Mouse (Mus musculus): ENCODE measurements around the gene Slamf9.

Slamf9 gene

DNA sequence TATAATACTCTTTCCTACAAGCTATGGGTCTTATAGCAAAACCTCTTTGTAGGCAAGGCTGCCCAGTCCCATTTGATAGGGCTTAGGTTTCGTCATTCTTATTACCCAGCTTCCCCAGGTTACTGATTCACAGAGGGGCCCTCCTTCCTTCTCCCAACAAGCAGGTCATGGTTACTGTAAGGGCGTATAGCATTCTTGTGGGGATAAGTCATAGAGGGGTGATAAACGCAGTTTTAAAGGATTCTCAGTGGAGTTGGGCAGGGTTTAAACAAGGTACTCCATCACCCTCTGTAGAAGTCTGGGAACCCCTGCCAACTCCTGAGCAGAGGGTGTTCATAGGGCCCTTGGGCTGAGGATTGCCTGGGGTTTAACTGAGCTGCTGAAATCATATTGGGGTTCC is 12.6 kb upstream of the Slamf9 start:
- no peak for DNase-seq (ENCODE audit: low read depth)

DNA sequence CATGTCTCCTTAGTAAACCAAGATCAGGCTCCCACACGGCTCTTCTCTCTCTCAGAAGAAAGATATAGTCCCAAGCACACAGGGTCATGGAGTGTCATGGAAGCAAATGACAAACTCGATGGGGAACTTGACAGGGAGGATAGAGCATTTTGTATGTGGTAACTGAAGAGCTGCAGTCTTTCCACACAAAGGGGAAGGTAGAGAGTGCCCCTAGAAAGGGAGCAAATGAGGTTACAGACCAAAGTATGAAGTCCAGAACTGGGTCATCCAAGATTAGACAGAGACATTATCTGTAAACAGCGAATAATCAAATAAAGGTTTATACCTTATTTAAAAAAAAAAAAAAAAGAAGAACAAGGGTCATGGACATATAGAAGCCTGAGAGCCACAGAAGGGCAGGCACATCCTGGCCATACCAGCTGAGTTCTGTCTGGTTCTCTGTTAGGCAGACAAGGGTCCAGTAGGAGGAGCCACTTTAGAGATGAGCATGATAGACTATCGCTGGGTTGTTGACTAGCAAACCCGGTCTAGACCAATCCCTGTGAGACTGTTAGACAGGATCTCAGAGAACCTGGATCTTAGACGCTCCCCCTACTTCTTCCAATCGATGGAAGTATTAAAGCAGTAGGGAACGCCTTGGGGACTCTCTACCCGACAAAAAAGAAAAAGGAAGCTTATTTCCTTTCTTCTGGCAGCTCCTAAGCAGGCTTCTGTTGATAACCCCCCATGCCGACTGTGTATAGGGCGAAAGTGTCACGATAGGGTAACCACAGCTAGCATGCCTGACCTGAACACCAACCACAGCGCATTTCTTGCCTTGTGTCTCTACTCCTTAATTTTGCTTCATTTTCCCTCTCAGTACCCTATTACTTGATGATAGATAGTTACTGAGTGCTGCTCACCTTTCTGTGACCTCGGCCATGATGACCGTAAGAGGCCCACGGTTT is 11.5 kb upstream of the Slamf9 start:
- DNase-seq (ENCODE audit: low read depth), result no peak

DNA sequence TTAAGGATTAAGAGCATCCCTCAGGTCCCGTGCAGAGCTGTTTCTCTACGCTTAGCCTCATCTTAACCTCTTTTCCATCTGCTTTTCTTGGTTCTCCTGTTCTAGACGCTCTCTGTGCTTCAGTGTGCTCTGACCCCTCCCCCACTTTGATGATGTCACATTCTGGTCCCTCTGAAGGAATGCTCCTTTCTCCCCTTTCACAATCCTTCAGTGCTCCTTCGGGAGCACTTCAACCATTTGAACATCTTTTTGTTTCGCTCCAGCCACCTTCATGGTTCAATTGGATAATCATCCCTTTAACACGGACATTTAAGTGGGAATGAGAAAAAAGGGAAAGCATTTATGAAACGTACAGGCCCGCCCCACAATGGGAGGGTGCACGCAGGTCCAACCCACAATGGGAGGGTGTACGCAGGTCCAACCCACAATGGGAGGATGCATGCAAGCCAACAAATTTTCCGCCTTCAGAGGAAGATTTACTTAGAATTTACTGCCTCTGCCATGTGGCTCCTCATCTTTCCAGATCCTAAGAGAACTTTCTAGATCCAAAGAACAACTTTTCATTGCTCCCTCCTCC is 6.8 kb upstream of the Slamf9 start:
- no peak for DNase-seq (ENCODE audit: low read depth)

DNA sequence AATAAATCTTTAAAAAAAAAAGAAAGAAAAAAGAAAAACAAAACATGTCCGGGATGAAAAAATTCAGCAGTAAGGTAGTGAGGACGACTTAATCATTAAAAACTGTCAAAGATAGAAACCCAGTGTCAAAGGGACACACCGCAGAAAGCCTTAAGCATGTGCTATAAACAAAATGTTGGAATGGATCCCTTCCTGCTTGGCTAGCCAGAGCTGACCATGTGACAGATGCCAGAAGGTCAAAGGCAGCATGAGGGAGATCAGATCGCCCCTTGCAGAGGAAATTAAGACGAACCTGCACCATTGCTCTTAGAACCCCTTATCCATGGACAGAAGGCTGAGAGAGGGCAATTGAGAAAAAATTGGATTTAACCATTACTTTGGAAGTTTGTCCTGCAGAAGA is 5.8 kb upstream of the Slamf9 start:
- no peak for DNase-seq (ENCODE audit: low read depth)

DNA sequence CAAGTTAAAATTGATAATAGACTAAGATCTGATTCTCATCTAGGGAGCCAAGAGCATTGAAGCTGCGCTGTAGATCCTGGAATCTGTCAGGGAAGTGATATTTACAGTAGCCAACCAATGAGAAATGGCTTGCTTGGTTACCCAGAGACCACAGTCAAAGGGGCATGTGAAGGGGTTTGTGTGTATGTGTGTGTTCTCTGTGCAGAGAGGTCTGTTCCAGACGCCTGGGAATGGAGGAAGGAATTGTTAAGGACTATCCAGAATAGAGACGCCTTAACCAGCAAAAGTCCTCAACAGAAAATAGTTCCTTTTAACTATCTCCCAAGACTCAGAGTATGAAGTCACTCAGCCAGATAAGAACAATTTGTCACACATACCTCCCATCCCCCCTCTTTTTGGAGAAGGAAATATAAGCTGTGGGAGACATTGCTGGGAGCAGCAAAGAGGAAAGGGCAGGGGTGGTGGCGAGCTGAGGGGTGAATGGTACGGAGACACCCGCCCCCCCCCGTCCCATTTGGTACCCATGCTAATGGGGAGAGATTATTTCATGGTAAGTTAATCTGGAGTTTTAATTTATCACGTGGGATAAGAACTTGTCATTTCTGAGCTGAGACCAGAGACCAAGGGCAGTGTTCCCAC is 5.2 kb upstream of the Slamf9 start:
- DNase-seq (ENCODE audit: low read depth), result no peak

DNA sequence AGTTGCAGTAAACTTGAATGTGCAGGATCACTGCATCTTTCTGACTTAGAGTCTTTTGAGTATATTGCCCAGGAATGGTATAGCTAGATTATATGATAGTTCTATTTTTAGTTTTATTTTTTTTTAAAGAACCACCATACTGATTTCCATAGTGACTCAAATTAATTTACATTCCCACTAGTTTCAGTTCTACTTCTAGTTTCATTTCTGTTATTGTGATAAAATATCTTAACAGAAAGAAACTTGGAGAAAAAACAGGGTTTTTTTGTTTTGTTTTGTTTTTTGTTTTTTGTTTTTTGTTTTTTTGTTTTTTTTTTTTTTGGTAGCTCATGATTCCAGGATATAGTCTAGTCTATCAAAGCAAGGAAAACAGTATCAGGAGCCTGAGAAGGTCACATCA is 2.2 kb upstream of the Slamf9 start:
- DNase-seq (ENCODE audit: low read depth), result no peak

DNA sequence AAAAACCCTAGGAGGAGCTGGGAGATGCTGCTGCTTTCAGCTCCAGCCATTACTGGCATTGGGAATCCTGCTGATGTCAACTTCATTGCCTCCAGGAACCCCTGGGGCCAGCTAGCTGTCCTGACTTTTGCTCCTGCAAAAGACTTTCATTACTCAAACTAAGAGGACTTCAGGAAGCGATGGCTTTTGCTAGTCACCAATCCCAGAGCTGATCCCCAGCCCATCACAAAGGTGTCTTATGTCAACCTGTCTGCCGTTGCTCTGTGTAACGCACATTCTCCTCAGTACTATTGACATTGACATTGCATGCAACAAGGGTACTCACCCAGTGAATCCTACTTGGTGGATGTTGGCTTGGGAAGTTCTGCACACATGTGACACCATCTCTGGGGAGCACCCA is 962 bp upstream of the Slamf9 start:
- DNase-seq (ENCODE audit: low read depth), result no peak

DNA sequence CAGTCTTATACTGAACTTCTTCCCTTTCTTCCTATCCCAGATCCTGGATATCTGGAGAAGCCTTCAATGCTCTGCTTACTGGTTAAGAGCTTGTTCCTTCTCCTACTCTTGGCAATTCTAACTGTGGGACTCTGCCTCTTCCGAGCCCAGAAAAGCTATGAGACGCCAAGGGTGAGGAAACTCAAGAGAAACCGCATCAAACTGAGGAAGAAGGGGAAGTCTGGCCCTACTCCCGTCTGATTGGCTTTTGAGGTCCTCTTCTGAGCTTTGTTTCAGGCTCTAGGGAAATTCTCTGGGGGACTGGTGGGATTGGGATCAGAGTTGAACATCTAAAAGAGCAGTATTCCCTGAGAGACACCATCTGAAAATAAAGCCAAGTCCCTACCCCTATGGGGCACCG is 2.9 kb downstream of the Slamf9 start:
- no peak for DNase-seq (ENCODE audit: low read depth)

DNA sequence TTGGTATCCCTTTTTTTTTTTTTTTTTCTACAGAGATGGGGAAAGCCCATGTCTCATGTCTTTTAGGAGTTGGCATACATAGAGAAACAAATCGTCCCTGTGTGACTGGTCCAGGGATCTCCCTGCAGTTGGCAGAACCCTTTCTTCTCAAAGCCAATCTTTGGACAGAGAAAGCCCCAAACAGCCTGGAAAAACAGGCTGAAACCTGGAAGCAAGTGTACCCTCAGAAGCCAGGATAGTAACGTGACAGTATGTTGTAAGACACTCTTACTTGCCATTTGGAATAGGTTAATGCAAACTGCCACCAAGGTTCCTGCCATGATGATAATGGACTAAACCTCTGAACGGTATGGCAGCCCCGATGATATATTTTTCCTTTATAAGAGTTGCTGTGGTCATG is 5.2 kb downstream of the Slamf9 start:
- no peak for DNase-seq (ENCODE audit: low read depth)

DNA sequence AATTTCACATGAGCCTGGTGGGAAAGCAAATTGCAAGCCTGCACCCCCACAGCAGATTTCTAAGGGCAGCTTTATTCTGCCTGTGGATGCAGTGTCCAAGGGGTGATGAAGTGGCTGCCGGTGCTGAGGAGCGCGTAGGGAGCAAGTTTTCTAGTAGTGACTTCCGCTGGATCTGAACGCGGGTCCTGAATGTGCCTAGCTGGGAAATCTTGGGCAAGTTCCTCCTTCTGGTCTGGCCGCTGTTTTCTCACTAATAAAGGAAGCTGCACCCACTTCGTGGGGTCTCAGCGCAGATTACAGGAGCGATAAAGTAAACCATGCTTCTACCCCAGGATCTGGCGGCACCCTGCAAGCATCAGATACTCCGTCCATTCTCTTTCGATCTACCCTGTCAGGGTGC is 6.0 kb downstream of the Slamf9 start:
- no peak for DNase-seq (ENCODE audit: low read depth)

DNA sequence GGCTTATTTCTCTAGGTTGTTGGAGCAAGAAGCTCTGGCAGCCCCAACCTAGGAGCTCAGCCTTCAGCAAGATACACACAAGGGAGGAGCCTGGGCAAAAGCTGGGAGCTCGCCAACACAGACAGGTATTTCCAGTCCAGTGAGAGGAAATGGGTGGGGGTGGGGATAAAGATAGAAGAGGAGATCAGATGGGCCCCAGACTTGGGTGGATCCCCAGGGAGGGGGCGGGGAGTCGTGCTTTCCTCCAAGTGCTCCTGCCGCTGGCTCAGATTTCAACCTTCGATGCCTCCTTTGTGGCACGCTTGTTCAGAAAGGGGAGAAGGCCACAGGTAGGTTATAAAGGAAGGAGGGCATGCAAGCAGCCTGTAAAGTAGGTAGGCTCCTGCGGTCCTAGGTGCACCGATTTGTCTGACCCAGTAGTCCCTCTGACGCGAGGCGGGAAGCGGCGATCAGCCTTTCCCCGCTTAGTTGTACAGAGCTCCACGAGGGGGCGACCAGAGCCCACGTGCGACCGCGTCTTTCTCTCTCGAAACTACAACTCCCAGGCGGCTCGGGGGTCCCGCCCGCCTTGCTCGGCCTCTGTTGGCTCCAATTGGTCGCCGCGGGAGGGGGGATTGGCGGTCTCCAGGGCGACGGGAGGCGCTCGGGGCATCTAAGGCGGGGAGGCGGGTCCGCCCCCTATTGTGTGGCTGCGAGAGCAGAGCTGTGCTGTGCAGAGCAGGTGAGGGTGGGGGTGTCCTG is 6.6 kb downstream of the Slamf9 start, which contains the start of gene Igsf9:
Igsf9 (plus strand) TSS at position 249 of the 741 bp plus-strand sequence.
- DNase-seq (ENCODE audit: low read depth), result no peak

DNA sequence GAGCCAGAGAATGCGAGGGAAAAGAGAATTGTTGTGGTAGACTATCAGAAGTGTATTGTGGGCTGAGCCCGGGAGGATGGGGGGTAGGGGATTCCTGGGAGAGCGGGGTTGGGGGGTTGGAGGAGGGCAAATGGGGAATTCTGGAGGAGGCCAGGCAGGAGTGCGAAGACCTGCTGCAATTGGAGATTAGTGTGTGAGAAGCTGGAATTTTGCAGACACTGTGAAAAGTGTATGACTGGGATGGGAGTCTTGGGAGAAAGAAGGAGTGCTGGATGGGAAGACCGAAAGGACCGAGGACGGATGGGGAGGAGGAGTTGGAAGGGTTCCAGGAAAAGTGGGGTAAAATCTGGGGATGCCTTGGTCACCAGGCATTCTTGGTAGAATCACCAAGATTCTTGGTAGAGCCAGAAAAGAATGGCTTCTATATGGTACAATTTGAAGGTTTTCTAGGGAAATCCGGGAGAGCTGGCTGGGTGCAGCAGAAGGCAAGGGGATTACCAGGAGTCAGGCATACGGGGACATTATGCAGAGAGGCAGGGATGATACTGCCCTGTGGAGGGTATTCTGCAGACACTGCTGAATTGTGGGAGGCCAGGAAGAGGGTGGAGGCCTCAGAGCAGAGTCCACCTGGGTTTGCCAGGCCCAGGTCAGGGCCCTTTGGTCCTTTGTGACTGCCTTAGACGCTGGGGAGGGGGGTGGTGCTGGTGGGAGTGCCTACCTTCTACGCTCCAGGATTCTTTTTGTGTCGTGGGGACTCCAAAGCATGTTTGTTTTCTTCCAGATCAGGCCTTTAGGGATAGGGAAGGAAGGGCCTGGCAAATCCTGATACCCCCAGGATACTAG is 7.6 kb downstream of the Slamf9 start:
- DNase-seq (ENCODE audit: low read depth), result no peak

DNA sequence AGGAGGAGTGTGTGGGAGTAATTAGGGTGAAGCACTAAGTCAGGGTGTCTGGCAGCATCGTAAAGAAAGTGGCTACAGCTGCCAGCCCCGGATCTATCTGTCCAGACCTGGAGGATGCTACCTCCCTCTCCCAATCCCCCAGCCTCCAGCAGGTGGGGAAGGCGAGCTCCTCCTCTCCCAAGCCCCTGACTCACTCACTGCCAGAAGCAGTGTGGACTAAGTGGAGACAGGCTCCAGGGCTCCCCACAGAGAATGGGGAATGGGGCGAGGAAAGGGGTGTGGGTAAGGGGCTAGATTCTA is 8.2 kb downstream of the Slamf9 start:
- no peak for DNase-seq (ENCODE audit: low read depth)

DNA sequence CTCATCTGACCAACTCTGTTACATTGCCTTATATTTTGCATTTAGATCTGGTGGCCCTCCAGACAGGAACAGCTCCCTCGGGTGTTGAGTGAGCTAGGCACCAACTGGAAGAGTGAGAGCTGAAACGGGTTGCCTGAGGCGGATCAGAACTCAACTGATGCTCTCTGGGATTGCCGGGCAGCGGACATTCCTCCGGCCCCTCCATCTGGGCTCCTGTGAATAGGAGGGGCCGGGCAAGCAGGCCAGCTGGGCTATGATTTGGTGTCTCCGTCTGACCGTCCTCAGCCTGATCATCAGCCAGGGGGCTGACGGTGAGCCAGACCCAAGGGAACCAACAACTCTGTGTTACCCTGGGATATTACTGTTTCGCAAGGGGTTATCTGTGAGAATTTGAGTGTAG is 9.1 kb downstream of the Slamf9 start:
- no peak for DNase-seq (ENCODE audit: low read depth)

DNA sequence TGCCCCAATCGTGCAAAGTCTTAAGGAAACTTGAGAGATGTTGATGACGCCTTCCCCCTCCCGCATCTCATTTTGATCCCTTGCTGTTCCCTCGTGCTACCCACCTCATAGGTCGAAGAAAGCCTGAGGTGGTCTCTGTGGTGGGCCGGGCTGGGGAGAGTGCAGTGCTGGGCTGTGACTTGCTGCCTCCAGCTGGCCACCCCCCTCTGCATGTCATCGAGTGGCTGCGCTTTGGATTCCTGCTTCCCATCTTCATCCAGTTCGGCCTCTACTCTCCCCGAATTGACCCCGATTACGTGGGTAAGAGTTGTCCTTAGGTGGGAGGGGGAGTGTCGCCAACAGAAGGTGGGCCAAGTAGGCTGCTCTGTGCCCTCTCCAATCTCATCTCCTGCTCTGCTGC is 9.5 kb downstream of the Slamf9 start:
- DNase-seq (ENCODE audit: low read depth), result no peak

DNA sequence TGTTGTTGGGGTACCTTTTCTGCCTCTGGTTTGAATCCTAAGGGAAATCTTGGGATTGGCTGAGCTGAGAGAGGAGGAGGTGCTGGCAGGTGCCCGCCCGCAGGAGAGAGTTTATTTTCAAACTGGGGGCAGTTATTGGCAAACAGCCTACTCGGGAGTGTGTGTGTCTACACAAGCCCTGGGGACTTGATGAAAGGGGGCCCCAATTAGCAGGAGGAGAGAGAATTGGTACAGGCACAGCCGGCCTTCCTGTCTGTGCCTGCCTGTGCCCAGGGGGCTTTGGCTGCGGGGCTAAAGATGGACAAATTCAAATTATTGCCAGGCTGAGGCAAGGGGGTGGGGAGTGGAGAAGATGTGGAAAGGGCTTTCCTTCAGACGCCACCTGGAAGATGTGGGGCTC is 10.7 kb downstream of the Slamf9 start:
- no peak for DNase-seq (ENCODE audit: low read depth)

DNA sequence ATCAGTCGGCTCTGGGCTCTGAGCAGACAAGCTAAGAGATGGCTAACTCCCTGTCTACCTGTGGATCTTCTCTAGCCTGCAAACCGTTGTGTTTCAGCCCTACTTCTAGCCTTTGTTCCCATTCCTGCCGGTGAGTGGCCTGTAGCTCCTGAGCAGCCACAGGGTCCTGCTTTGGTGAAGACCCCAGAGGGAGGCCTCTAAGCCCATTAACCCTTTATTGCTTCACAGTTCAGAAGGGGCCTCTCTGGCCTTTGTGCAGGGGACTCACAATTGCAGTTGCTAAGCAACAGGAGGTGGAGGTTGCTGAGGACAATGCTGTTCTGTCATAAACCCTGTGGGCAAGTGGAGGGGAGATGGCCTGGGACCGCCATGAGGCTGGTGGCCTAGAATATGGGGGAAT is 11.1 kb downstream of the Slamf9 start:
- no peak for DNase-seq (ENCODE audit: low read depth)

DNA sequence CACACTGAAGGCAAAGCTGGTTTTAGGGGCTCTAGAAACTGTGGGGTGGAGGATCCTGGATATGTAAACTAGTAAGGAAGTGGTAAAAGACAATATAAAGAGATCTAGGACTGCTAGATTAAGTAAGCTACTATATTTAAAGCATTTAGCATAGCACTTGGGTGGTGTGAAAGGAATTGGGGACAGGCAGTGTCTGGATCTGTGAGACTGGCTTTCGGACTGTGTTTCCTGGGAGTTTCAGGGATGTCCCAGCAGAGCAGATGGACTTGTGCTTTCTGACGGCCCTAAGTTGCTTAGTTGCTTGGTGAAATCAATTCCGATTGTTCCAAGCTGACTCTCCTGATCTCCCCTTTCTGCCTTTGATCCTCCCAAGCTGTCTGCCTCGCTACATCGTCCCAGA is 11.5 kb downstream of the Slamf9 start:
- no peak for DNase-seq (ENCODE audit: low read depth)

DNA sequence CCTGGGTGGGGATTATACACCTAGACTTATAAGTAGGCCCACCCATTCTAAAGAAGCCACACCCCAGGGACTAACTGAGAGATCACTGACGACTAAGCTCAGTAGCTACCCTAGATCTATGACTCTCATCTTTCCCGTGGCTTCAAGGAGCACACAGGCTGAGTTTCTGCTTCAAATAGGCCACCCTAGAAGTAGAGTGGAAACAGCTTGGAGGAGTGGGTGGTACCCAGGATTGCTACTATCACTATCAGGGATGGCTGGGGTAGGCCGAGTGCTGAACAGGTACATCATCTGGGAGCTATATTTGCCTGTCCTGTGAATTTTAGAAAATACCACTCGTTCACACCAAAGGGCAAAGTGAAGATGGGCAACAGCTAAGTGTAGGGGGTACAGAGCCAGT is 12.7 kb downstream of the Slamf9 start:
- DNase-seq (ENCODE audit: low read depth), result no peak

DNA sequence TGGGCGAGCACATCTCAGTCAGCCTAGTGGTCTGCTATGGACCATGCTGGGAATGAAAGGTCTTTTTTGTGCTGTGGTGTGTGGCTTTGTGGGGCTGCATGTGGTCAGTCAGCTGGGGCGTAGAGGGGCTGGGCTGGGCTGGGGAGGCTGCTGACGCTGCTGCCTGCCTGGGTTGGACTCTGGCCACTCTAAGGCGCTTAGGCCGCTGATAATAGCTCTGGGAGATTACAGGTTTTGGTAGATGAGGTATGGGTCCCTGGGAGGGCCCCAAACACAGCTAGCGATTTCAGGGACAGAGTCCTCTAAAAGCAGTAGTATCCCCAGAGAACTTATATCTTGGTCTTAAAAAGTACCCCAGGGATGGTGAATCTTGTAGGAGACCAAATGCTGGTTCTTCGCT is 13.7 kb downstream of the Slamf9 start:
- DNase-seq (ENCODE audit: low read depth), result no peak

DNA sequence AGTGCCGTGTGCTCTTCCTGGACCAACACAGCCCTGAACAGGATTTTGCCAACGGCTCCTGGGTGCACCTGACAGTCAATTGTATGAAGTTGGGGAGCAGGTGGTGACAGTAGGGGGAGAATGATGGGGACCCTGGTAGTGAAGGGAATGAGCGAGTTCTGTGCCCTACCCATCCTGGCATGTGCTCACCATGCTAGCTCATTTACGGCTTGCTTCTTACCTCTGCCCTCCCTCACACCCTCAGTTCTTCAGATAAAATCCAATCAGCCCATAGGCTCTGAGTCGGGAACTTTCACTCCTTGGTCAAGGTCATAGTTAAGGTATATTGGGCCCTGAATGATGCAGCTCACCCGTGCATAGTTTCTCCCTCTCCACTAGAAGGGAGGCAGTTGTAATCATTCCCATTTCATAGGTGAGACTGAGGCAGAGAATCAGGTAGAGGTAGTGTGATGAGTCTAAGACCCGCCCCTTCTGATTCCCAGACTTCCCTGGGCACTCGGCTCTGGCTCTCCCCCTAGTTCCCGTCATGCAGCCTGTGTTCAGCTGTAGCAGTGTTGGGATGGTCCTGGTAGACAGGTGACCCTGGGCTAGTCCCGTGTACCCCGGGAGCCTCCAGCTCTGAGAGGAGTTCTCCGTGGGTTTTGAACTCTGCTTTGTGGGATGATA is 14.6 kb downstream of the Slamf9 start:
- no peak for DNase-seq (ENCODE audit: low read depth)

All from 416B (cell line).